Mouse (Mus musculus) thymus, adult 2 months (tissue): ENCODE measurements around the gene Psrc1.

Source experiments
- CTCF ChIP-seq: fragments of 200-500 bp; IDR thresholded peaks from 2 replicates; pipeline ENCODE4 v1.5.1; 2012; ENCODE audit warnings: mild to moderate bottlenecking, control low read depth, low read length, moderate library complexity, borderline replicate concordance; ENCODE audit not compliant: control insufficient read depth, poor library complexity, insufficient read depth; ENCODE audit errors: extremely low read depth
- POLR2A ChIP-seq: fragments of 200-500 bp; IDR thresholded peaks from 2 replicates; pipeline ENCODE4 v1.6.1; 2012; ENCODE audit warnings: mild to moderate bottlenecking, low read length, control low read depth, moderate library complexity; ENCODE audit not compliant: control insufficient read depth, poor library complexity, insufficient read depth; ENCODE audit errors: extremely low read depth

DNA sequence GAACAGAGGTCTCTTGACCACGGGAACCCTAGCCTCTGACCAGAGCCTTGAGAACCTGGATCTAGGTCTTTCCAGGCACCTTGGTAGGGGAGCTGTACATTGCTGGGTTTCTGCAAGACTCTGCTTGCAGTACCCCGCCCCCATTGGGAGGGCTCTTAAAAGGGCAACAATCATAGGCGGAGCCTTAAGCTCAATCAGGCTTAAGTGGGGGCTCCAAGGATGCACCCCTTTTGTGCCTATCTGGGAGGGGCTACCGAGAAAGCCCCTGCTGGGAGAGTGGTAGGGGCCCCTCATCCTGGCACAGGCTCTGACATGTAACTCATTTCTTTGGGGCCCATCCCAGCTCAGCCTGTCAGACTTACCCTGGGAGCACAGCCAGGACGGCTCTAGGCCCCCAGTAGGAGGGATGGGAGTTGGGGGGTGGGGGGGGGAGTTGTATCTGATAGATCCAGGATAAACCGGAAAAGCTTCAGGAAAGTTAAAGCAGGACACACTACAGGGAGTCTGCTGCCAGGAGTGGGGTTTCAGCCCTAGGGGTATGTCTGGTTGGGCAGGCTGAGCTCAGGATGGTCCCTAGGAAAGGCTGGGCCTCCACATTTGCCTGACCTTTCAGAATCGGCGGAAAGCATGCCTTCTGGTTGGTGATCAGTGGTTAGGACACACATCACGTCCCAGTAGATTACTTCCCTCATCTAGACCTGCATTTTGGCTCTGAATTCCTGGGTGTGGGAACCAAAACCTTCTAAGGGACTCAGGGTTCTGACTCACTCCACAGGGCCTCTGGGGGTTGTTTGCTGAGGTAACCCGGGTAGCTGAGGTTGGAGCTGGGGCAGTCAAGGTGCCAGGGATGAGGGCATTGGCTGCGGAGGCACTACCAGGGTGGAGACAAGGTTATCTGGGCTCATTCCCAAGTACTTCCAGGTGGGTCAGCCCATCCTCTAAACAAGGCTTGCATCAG lies 40.5 kb downstream of the Psrc1 start:
- TF ChIP-seq POLR2A (no peak), CTCF (no peak)
